Mouse (Mus musculus): ENCODE measurements around the gene Hs2st1. TPM values are rescaled to one million over a fixed set of nuclear protein-coding genes. Genes with fewer than 3 reads are reported as not detected.

Gene Hs2st1
- polyA plus RNA-seq, 1 experiment from 2014 or later = 16.2 TPM

GRCm38 (mm10) chr3:144401292-144401691, 168.7 kb downstream of the Hs2st1 start:
- Histone ChIP-seq H3K9me3 (replicated peaks; ENCODE audit: control insufficient read depth, low read length) (no peaks in the 10 kb centered on the region), H3K4me2 (ENCODE audit: low read depth, low read length) (no peak overlapping the region), H3K27me3 (ENCODE audit: control insufficient read depth, insufficient read depth, low read length) (no peaks in the 10 kb centered on the region), H3K4me3 (ENCODE audit: low read depth, low read length) (no peak overlapping the region), H3K9ac (replicated peaks; ENCODE audit: low read length) (no peak overlapping the region), H3K27ac (replicated peaks; ENCODE audit: low read depth, low read length) (no peak overlapping the region), H3K36me3 (replicated peaks; ENCODE audit: control insufficient read depth, insufficient read depth, low read depth, low read length) (no peaks in the 10 kb centered on the region), H3K4me1 (ENCODE audit: control insufficient read depth, insufficient read depth, low read length) (no peaks in the 10 kb centered on the region; the same call in 1 of the 2 replicates)
- DNase-seq (ENCODE audit: low spot score) (no peak), ATAC-seq (replicated peaks; ENCODE audit: insufficient number of reproducible peaks, low FRiP score, low TSS enrichment, low read depth) (no peak)
- 80% methylated on average over 5 of the region's 5 CpGs for WGBS

DNA sequence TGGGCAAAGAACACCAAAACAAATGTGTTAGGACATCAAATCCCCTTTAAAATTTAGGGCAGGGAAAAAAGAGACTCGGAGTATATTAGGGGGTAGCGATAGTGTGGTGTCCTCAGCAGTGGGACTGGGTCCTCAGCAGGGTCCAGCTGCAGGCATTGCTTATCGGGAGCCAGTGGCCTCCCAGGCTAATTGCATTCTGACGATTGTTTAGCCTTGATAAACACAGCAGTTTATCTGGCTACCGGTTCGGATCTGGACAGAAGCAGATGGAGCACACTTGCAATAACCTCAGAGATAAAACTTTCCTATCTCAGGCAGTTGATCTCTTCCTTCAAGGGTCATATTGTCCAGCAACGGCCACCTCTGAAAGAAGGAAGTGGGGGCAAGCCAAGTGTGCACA, 169.1 kb downstream of the Hs2st1 start:
- H3K27ac ChIP-seq (replicated peaks; ENCODE audit: low read depth, low read length) = no peak overlapping the region
- no peaks in the 10 kb centered on the region; the same call in 1 of the 2 replicates for H3K4me1 ChIP-seq (ENCODE audit: control insufficient read depth, insufficient read depth, low read length)
- H3K36me3 ChIP-seq (replicated peaks; ENCODE audit: control insufficient read depth, insufficient read depth, low read depth, low read length) = no peaks in the 10 kb centered on the region
- H3K4me3 ChIP-seq (ENCODE audit: low read depth, low read length) = no peak overlapping the region
- H3K4me2 ChIP-seq (ENCODE audit: low read depth, low read length) = no peak overlapping the region
- WGBS = 72% methylated on average over 7 of the region's 7 CpGs
- no peak overlapping the region for H3K9ac ChIP-seq (replicated peaks; ENCODE audit: low read length)
- H3K9me3 ChIP-seq (replicated peaks; ENCODE audit: control insufficient read depth, low read length) = no peaks in the 10 kb centered on the region
- no peaks in the 10 kb centered on the region for H3K27me3 ChIP-seq (ENCODE audit: control insufficient read depth, insufficient read depth, low read length)
- DNase-seq (ENCODE audit: low spot score) (no peak), ATAC-seq (replicated peaks; ENCODE audit: insufficient number of reproducible peaks, low FRiP score, low TSS enrichment, low read depth) (no peak)

DNA sequence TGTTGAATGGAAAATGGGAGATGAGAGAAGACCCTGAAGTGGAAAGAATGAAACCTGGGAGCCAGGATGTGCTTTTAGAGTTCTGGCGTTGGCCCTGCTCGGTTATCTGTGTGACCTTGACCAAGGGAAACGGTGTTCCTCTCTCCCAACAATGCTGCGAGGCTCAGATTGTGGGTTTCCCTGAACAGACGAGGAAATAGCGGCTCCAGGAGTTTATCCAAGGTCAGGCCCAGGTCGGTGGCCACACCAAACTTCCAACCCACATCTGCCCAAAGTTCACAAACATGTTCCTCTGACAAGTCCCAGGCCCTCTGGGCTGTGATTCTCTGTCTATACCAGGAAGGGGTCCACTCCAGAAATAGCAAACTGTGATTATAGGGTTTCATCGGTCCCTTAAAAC, 169.6 kb downstream of the Hs2st1 start:
- Histone ChIP-seq H3K9me3 (replicated peaks; ENCODE audit: control insufficient read depth, low read length) (no peaks in the 10 kb centered on the region), H3K4me1 (ENCODE audit: control insufficient read depth, insufficient read depth, low read length) (no peaks in the 10 kb centered on the region; the same call in 1 of the 2 replicates), H3K27me3 (ENCODE audit: control insufficient read depth, insufficient read depth, low read length) (no peaks in the 10 kb centered on the region), H3K9ac (replicated peaks; ENCODE audit: low read length) (no peak overlapping the region), H3K4me3 (ENCODE audit: low read depth, low read length) (no peak overlapping the region), H3K4me2 (ENCODE audit: low read depth, low read length) (no peak overlapping the region), H3K36me3 (replicated peaks; ENCODE audit: control insufficient read depth, insufficient read depth, low read depth, low read length) (no peaks in the 10 kb centered on the region), H3K27ac (replicated peaks; ENCODE audit: low read depth, low read length) (no peak overlapping the region)
- 66% methylated on average over 8 of the region's 8 CpGs for WGBS
- no peak for DNase-seq (ENCODE audit: low spot score)
- ATAC-seq (replicated peaks; ENCODE audit: insufficient number of reproducible peaks, low FRiP score, low TSS enrichment, low read depth) = no peak

DNA sequence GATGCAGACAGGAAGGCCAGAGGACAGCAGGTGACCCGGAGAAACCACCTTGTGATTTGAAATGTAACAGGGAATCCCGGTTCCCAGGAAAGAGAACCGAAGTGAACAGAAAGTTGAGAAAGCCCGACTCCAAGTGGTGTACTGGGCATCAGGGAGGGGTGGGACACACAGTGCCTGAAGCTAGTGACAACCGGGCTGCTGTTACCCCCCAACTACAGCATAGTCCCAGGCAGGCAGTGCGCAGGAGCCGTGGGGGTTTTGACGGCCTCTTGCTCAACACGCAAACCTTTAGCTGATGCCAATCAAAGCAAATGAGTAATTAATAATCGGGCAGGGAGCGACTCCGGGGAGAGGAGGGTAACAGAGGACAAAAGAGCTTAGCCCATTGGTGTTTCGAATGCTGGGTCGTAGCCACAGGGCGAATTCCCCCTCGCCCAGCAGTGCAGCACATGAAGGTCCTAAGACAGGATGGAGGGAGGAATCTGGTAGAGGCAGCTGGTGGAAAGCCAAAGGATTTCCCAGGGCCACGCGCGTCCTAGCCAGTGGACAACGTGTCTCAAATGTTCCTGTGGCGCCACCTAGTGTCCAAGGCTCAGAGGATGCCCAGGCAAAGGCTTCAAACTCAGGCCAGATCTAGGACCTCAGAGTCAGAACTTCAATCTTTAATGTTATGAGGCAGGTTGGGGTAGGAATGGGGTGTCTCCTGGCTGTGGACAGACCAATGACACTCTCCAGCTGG, 170.5 kb downstream of the Hs2st1 start:
- H3K27ac ChIP-seq (replicated peaks; ENCODE audit: low read depth, low read length) = no peak overlapping the region
- 35% methylated on average over 21 of the region's 21 CpGs for whole genome bisulfite sequencing
- H3K9ac ChIP-seq (replicated peaks; ENCODE audit: low read length) = no peak overlapping the region
- ATAC-seq (replicated peaks; ENCODE audit: insufficient number of reproducible peaks, low FRiP score, low TSS enrichment, low read depth) (peak; percentile 58), DNase-seq (ENCODE audit: low spot score) (peak; percentile 94)
- no peaks in the 10 kb centered on the region for H3K9me3 ChIP-seq (replicated peaks; ENCODE audit: control insufficient read depth, low read length)
- H3K4me1 ChIP-seq (ENCODE audit: control insufficient read depth, insufficient read depth, low read length) = no peaks in the 10 kb centered on the region; the same call in 1 of the 2 replicates
- no peaks in the 10 kb centered on the region for H3K27me3 ChIP-seq (ENCODE audit: control insufficient read depth, insufficient read depth, low read length)
- H3K4me3 ChIP-seq (ENCODE audit: low read depth, low read length) = no peak overlapping the region
- peak overlapping the region; percentile 32; the same call in 1 of the 2 replicates for H3K4me2 ChIP-seq (ENCODE audit: low read depth, low read length)
- no peaks in the 10 kb centered on the region for H3K36me3 ChIP-seq (replicated peaks; ENCODE audit: control insufficient read depth, insufficient read depth, low read depth, low read length)

- no peak overlapping the region for H3K4me2 ChIP-seq (ENCODE audit: low read depth, low read length)
- no peak overlapping the region for H3K27ac ChIP-seq (replicated peaks; ENCODE audit: low read depth, low read length)
- H3K4me1 ChIP-seq (ENCODE audit: control insufficient read depth, insufficient read depth, low read length) = no peaks in the 10 kb centered on the region; the same call in 1 of the 2 replicates
- 78% methylated on average over 7 of the region's 7 CpGs for WGBS
- H3K27me3 ChIP-seq (ENCODE audit: control insufficient read depth, insufficient read depth, low read length) = no peaks in the 10 kb centered on the region
- H3K9ac ChIP-seq (replicated peaks; ENCODE audit: low read length) = no peak overlapping the region
- ATAC-seq (replicated peaks; ENCODE audit: insufficient number of reproducible peaks, low FRiP score, low TSS enrichment, low read depth) (no peak), DNase-seq (ENCODE audit: low spot score) (no peak)
- no peak overlapping the region for H3K4me3 ChIP-seq (ENCODE audit: low read depth, low read length)
- no peaks in the 10 kb centered on the region for H3K36me3 ChIP-seq (replicated peaks; ENCODE audit: control insufficient read depth, insufficient read depth, low read depth, low read length)
- H3K9me3 ChIP-seq (replicated peaks; ENCODE audit: control insufficient read depth, low read length) = no peaks in the 10 kb centered on the region
Observed at GRCm38 (mm10) chr3:144398166-144398565, 171.8 kb downstream of the Hs2st1 start.

DNA sequence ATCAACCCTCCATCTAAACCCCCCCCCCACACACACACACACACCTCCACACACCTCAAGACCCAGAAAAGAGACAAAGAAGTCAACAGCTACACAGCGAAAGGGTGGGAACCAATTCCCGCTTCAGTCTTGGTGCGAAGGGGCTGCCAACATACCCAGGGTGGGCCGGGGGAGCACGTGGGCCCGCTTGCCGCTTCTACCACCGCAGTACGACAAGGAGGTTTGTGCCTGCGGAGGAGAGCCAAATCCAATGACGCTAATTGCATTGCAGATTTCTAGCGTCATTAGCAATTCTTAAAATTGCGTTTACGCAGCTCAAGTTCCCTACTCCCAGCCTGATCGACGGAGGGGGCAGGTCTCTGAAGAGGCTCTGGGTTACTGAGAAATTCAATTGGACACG, 173.5 kb downstream of the Hs2st1 start:
- WGBS = 49% methylated on average over 17 of the region's 17 CpGs
- no peaks in the 10 kb centered on the region for H3K9me3 ChIP-seq (replicated peaks; ENCODE audit: control insufficient read depth, low read length)
- no peaks in the 10 kb centered on the region for H3K36me3 ChIP-seq (replicated peaks; ENCODE audit: control insufficient read depth, insufficient read depth, low read depth, low read length)
- H3K27ac ChIP-seq (replicated peaks; ENCODE audit: low read depth, low read length) = no peak overlapping the region
- no peak overlapping the region for H3K4me2 ChIP-seq (ENCODE audit: low read depth, low read length)
- ATAC-seq (replicated peaks; ENCODE audit: insufficient number of reproducible peaks, low FRiP score, low TSS enrichment, low read depth) (no peak), DNase-seq (ENCODE audit: low spot score) (no peak)
- no peaks in the 10 kb centered on the region; the same call in 1 of the 2 replicates for H3K4me1 ChIP-seq (ENCODE audit: control insufficient read depth, insufficient read depth, low read length)
- no peak overlapping the region for H3K9ac ChIP-seq (replicated peaks; ENCODE audit: low read length)
- no peaks in the 10 kb centered on the region for H3K27me3 ChIP-seq (ENCODE audit: control insufficient read depth, insufficient read depth, low read length)
- no peak overlapping the region for H3K4me3 ChIP-seq (ENCODE audit: low read depth, low read length)

DNA sequence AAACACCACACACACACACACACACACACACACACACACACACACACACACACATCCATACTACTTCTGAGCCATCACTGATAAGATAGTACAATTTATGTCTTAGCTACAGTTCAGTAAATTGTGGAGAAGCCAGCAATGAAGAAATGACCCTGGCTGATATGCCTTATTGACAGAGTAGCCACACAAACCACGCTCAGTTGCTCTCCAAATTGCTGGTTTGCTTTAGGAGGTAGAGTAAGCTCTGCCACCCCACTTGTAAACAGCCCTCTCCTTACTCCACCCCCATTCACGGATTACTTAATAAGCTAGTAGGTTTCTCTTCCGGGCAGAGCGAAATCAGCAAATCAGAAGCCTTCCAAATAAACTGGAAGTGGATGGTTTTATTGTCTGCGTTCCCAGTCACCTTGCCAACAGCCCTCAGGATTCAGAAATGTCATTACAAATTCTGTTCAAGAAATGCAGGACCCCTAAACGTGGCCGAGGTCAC, 175.5 kb downstream of the Hs2st1 start:
- H3K4me2 ChIP-seq (ENCODE audit: low read depth, low read length) = no peak overlapping the region
- H3K27me3 ChIP-seq (ENCODE audit: control insufficient read depth, insufficient read depth, low read length) = no peaks in the 10 kb centered on the region
- H3K4me1 ChIP-seq (ENCODE audit: control insufficient read depth, insufficient read depth, low read length) = no peaks in the 10 kb centered on the region; the same call in 1 of the 2 replicates
- H3K9me3 ChIP-seq (replicated peaks; ENCODE audit: control insufficient read depth, low read length) = no peaks in the 10 kb centered on the region
- H3K27ac ChIP-seq (replicated peaks; ENCODE audit: low read depth, low read length) = no peak overlapping the region
- ATAC-seq (replicated peaks; ENCODE audit: insufficient number of reproducible peaks, low FRiP score, low TSS enrichment, low read depth) (no peak), DNase-seq (ENCODE audit: low spot score) (no peak)
- WGBS = 68% methylated on average over 7 of the region's 7 CpGs
- no peak overlapping the region for H3K4me3 ChIP-seq (ENCODE audit: low read depth, low read length)
- H3K9ac ChIP-seq (replicated peaks; ENCODE audit: low read length) = no peak overlapping the region
- H3K36me3 ChIP-seq (replicated peaks; ENCODE audit: control insufficient read depth, insufficient read depth, low read depth, low read length) = no peaks in the 10 kb centered on the region

DNA sequence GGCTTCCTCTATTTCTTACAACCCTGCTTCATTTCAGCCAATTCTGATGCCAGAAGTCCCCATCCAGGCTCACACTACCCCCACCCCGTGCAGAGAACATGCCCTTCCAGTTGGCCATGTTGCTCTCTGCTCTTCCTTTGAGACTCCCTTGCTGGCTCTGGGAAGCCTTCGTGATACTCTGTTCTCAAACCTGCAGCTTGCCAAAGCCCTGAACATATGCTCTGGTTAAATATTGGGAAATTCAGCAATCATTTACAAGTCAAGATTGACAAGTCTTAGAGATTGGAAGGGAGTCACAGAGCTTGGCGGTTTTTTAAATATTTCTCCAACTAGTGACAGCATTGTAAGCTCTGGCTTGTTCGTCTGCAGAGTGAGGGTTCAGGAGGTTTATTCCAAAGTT, 183.5 kb downstream of the Hs2st1 start:
- 90% methylated on average over 4 of the region's 4 CpGs for WGBS
- Histone ChIP-seq H3K9me3 (replicated peaks; ENCODE audit: control insufficient read depth, low read length) (no peaks in the 10 kb centered on the region), H3K36me3 (replicated peaks; ENCODE audit: control insufficient read depth, insufficient read depth, low read depth, low read length) (no peaks in the 10 kb centered on the region), H3K4me1 (ENCODE audit: control insufficient read depth, insufficient read depth, low read length) (no peaks in the 10 kb centered on the region), H3K4me2 (ENCODE audit: low read depth, low read length) (no peak overlapping the region), H3K27ac (replicated peaks; ENCODE audit: low read depth, low read length) (no peak overlapping the region), H3K9ac (replicated peaks; ENCODE audit: low read length) (no peak overlapping the region), H3K4me3 (ENCODE audit: low read depth, low read length) (no peak overlapping the region), H3K27me3 (ENCODE audit: control insufficient read depth, insufficient read depth, low read length) (no peaks in the 10 kb centered on the region)
- ATAC-seq (replicated peaks; ENCODE audit: insufficient number of reproducible peaks, low FRiP score, low TSS enrichment, low read depth) (no peak), DNase-seq (ENCODE audit: low spot score) (no peak)
